Mouse (Mus musculus) spleen, adult 12 weeks (tissue): ENCODE results near the gene Skap2.

Experiments used
- DNase-seq: peaks from one replicate; pipeline ENCODE4 v3.0.0; 2022; ENCODE audit warnings: low spot score

Gene Skap2

DNA sequence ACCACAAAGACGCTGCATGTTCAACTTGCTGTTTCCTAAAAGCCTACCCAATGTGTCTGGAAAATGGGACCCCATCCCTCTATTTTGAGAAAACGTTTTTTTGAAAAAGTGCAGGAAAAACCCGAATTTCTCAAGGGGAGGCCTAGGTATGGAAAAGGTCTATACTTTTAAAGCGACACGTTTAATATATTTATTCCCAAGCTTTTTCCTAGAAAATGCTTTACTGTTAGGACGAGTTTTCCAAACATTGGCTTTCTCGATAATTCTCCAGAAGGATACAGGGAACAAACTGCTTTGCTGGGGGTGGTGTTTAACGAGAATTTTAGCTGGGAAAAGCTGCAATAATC, 6.8 kb downstream of the Skap2 start:
- no peak for DNase-seq

DNA sequence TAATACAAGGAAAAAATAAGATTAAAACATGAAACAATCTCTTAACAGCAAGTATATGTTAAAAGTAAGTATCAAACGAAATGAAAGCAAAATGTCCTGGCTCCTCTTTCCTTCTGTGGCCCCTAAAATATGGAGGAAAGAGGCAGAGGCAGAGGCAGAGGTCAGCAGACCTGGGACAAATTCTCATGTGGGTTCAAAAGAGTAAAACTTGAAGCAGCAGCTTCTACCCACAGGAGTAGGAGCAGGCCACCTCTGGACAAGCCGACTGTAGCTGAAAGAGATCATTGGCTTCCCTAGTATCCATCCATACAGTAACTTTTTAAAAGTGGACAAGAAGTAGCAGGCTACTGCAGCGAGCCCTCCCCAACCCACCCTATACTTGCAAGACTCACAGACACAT, 7.4 kb downstream of the Skap2 start:
- DNase-seq, result no peak

DNA sequence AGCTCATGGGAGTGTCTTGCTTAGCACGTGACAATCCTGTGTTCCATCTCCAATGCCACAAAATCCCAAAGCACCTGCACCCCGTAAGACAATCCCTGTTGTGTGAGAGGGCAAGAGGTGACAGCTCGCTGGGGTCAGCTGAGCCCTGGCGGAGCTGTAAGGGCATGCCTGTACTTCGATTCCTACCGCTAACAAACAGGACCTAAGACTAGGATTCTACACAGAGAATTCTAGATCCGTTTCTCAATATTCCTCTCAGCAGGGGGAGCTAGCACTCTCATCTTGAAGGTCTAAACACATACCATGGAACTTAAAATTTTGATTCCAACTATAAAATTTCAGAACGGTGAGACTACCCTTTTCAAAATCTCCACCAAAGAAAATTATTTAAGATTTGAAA, 9.7 kb downstream of the Skap2 start:
- DNase-seq, result no peak

DNA sequence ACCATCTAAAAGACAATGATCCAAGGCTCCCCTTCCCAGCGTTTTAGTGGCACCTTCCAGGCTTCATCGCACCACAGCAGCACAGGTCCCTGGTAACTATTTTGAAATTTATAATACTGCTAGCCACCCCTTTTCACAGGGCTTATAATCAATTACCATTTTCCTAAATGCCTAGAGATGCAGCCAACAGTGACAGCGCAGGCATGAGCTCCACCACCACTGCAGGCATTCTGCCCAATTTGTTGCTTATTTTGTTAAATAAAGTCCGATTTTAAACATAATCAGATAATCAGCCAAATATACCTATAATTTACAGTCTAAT, 13.2 kb downstream of the Skap2 start:
- no peak for DNase-seq

DNA sequence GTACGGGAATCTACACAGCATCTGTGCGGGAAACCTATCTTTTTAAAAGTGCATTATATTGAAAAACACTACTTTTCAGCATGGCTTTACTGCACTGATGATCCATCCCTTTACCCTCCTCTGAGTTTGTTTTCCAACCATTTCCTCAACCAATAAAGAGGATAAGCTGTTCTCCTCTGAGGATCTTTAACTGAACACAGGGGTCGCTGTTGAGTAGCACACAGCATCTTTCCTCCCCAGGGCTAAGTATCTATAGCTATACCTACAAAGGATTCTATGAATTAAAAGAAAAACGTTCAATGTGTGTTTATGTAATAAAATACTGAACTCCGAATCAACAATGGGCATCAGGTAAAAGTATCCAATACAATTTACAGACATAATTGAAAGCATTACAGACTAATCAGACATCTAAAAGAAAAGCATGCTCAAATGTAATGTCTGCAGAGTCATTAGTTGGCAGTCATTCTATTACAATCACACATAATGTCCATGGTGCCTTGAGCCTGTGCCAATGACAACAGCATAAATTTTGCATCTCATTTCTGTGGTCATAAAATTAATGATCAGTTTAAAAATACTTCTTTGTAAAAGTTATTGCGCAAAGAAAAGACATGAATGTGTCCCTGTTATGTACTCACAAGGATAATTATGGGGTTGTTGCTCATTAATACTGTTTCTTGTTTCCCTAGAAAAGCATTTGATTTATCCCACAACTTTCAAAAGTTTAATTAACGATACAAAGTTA, 13.8 kb downstream of the Skap2 start:
- DNase-seq, result no peak

DNA sequence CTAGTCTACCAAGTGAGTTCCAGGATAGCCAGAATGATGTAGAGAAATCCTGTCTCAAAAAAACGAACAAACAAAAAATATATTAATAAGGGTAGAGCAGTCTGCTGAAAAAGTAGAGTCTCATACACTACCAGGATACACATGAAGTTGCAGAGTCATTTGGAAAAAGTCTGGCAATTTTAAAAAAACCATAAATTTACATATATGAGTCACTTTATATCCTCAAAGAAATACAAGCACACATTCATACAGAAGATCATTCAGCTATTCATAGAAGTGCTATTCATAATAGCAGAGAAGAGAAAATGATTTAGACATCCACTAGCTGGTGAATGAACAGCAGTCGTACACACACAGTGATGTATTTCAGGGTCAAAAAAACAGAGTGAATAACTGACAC, 24.4 kb downstream of the Skap2 start:
- no peak for DNase-seq

DNA sequence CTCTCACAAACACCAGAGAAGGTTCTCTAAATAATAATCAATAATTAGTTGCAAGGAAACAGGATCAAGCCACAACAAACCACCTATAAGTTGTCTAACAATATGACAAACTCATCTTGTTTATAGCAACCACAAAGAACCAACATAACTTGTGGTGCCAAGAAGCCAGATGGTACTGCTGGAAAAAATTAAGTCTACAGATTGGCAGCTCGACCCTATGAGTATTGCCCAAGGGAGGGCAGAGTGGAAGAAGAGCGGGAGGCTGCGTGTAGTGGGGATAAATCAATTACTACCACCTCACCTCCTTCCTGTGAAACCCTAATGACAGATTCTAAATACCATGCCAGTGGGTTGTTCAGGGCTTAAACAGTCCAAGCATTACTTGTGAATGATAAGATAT, 34.7 kb downstream of the Skap2 start:
- no peak for DNase-seq

DNA sequence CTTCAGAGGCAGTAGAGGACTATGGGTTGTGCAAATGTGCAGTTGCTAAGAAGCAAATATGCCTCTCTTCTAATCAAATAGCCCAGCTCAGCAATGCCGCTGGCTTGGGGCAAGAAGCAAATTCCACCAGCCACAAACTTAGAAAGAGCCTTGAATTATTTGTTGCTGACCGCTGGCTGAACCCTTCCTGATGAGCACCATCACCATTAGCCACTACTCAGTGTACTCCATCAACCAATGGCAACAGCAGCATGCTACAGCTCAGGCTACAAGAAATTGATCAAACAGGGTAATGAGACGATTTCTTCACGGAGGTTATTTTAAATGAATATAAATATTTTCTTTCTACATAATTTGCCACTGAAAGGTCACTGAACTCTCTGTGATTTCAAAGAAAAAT, 36.6 kb downstream of the Skap2 start:
- no peak for DNase-seq

DNA sequence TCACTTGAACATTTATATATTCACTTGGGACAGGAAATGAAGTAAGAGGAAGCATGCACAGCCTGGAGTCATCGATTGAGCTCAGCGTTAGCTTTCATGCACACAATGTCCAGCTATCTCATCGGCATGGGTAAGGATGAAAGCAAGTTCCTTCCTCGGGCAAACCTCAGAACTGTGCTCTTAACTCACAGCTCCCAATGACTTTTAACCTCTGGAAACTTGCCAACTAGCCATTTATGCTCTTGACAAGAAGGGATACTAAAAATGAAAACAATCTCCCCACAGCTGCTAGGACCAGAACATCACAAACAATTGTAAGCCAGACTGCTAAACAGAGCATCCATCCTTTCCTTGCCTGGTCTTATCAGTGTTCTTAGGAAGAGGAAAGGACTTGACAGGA, 53.4 kb downstream of the Skap2 start:
- no peak for DNase-seq

DNA sequence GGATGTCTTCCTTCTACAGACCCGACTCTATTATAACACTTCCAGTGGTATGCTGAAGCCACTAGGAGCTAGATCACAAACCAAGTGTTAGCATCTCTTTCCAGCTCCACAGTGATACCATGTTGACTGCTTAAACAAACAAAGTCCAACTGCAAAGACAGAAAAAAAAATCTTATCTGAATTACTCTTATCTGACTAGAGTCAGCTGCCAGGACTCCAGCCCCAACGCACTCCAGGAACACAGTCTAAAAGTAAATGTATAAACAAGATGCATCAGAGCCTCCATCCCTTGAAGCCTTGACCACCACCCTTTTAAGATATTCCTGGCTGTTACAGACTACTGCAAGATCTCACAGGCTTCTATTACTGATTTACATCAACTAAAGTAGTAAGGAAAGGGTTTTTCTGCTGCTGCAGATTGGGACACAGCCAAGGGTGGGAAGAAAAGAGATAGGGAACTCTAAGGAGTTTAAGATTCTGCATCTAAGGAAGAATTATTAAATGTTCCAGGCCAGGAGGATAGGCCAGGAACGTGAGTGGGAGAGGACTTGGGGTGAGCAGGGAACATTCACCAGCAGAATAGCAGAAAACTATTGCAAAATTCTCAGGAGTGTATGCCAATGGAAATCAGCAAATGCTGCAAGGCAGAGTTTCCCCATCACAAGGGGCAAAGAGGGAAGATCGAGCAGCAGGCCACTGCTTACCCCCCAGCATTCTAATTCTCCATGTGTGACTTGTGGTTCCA, 56.1 kb downstream of the Skap2 start:
- no peak for DNase-seq

DNA sequence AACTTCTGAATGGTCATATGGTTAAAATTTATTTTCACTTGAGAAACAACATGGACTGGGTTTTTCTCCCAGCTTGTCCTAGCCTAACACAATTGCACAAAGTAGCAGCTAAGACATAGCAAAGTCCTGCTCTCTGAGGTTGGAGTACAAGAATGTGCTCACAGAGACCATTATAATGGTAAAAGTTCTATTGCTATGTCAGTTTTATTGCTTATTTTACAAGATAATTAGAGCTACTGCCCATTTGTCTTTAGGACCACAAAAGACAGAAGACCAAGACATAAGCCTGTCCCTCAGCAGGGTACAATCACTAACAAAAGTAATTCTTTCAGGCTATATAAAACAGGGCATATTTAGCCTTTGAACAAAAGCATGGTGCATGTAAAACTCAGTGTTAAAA, 64.7 kb downstream of the Skap2 start:
- DNase-seq, result no peak

DNA sequence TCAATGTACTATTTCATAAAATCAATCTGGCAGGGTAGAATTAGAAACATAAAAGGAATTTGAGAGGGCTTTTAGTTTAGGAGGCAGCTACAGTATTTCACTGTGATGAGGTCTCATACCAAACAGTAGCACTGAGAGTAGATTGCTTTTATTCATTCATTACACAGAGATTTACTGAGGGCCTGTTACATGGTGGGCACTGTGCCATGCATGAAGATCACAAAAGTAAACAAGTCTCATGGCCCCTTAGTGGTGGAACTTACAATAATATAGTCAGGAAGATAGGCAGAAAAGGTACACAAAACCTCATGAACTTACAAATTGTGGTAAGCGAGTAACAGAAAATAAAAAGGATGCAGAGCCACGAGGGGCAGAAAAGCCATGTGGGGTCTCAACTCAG, 67.4 kb downstream of the Skap2 start:
- DNase-seq, result no peak

DNA sequence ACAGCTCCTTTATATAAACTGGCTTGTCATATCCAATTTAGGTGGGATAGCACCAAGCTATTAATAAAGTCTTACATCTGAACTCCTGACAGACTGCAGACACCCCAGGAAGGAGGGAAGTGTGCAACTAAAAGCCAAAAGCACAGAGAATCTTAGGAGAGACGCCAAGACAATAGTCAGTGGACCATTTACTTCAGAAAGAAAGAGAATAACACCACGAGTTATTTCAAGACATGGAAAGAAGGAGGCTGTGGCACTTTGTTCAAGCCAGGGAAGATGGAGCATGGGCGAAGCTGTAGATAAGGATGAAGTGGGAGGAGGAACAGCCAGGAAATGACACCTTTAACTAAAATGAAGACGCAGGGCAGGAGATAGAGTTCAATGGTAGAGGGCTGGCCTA, 78.4 kb downstream of the Skap2 start:
- no peak for DNase-seq

DNA sequence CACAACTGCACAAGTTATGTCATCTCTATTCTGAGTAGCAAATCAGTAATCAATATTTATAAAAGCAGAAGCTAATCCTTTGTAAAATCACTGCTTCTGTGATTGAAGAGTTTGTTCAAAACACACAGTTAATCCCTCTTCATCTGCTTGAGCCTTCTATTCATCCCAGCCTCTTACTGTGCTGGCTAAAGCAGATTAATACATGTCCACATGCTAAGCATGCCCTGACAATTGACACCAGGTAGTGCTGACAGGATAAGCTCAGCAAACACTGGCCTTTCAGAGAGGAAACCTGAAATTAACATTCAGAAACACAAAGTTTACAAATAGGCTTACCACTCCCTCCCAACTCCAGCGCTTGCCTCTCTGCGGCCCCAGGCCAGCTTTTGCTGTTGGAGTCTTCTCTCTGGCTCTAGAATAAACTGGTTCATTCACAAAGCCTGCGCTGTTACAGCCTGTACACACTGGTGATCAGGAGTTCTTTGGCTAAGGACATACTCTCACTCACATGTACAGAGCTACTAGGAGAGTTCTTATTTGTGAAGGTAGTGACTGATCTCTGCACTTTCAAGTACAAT, 79.2 kb downstream of the Skap2 start:
- no peak for DNase-seq

DNA sequence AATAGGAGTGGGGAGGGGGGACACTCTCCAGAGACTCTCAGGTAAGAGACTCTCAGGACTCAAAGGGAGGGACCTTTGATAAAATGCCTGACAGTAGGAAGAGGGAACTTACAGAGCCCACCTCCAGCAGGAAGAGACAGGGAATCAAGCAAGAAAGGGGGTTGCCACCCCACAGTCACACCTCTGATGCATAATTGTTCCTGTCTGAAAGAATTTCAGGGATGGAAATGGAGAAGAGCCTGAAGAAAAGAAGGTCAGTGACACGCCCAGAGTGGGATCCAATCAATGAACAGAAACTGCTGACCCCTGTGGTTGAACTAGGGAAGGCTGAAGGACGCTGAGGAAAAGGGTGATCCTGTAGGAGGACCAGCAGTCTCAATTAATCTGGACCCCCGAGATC, 85.2 kb downstream of the Skap2 start:
- no peak for DNase-seq

DNA sequence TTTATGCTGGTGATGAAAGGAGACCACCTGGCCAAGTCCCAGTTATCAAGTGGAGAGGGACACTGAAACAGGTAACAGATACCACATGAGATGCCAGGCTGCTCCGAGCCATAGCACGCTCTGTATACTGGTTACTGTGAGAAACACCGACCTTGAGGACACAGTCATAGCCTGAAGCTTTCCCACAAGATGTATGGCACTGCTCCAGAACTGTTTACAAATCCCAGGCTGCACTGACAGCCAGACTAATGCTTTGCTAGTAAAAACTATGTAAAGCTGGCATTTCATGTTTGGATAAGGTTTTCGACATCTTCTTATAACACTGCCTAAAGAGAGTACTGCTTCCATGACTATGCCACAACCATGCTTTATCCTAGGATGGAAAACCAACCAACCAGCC, 90.5 kb downstream of the Skap2 start:
- no peak for DNase-seq

DNA sequence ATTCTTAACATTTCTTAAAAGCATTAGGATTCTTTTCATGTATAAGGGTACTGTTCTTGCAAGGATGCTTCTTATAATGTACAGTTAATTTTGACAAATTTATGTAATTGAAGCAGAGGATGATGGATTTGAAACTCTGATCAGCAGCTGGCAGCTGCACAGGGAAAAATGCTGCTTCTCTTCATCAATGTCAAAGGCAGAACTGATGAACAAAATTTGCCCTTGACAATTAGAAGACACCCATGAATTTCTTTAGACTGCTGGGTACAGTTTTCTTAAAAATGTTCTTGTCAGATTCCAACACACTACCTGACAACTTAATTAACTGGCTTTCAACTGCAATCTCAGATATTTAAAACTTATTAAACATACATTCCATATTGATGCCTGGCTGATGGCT, 103.9 kb downstream of the Skap2 start:
- no peak for DNase-seq

DNA sequence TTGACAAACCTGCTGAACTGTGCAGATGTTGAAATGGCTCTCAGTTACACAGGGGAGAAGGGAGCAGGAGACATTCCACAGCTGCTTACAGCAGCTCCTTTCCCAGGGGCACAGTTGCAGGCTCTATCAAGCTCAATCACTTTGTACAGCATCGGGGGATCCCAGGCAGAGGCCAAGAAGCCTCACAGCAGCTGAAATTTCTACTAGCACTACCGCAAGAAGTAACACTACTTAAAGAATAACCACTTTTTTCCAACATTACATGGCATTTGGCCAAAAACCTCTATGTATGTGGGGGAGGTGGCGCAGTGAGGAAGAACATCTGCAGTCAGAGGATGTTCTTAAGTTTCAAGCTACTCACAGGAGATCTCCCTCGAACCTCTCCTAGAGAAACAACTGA, 106.7 kb downstream of the Skap2 start:
- DNase-seq, result no peak

DNA sequence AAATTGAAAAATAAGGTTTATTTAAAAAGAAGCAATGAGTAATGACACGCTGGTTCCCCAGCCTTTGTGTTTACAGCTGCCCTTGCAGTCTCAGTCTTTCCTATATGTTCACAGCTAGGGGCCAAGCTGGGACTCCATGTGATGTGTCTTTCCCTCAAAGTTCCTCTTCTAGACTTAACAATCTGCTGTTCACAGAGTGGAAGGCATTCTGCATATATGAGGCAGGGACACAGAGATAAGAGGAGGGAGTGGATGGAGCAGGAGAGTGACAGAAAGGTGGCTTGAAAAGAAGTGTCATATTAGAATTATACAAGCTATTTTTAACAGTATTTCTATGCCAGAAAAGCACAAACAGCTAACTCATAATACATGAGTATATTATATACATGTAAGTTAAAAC, 110.8 kb downstream of the Skap2 start:
- no peak for DNase-seq

DNA sequence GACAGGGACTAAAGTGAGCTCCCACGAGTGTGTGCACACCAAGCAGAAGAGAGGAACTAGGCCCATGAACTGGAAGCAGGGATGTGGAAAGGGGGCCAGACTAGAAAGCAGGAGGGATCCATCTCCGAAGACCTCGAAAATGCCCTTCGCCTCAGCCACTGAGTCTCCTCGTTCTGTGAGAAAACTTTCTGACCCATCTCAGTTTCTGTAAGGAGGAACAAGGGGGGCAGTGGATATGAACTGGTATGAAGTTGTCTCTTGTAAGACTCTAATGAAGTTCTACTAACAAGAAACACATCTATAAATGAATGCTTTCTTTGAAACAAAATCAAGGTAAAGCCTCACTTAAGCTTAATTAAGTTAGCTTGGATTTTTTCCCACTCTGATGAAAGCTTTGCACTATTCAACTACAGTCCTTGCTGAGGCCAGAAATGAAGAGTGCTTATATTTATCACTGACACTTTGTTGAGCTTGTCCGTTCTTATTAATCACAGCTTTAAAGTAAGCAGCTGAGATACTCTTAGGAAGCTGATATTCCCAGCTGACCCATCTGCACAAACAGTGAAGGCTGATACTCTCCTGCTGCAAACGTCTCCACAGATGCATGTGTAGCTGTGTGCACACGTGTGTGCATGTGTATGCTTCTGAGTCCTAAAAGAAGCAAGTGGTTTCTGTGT, 113.9 kb downstream of the Skap2 start:
- no peak for DNase-seq

DNA sequence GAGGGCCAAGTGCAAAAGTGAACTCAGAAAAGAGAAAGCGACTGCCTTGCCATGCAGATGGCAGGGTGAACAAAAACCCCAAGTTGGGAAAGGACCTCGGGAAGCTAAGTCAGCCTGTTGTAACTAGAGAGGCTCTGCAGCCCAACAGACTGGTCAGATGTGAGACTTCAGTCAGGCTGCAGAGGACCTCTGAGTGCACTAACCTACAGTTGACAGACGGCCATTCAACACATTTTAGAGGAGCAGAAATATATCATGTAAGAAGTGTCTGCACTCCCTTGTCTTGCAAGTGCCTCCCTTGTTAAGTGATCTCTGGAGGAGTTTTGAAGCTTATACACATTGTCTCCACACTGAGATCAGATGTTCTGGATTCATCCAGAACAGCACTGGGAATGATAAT, 116.6 kb downstream of the Skap2 start:
- DNase-seq, result no peak

DNA sequence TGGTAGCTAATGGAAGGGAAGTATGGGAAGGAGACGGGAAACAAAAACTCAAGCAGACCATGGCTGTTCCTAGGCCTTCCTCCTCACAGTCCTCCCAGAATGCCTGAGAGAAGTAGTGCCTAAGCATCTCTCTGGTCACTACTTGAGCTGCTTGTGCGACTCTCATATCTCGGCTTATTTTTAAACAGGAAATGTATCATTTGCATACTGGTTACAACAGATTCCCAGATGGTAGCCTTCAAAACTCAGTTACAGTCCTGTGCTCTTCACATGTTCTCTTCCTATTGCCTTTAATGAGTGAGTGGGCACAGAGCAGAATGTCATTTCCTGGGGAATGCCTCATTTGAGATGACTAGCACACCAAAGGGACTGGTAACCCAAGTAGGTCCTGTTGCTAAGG, 117.6 kb downstream of the Skap2 start:
- DNase-seq, result no peak

DNA sequence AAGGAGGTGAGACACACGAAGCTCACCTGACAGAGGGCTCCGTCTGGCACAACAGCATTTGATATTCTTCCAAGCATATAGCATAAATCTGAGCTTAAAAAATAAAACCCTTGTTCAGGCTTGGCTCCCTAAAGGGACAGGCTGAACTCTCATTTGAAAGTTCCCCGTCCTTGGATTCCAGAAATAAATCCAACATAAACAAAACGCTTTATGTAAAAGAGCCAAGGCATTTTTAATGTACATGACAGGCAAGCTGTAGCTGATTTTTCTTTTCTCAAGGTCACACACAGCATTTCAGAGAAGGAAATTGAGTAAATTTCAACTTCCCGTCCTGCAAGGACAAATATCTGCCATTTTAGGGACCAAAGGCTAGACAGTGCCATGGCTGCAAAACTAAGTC, 122.0 kb downstream of the Skap2 start:
- no peak for DNase-seq
